Mouse (Mus musculus): ENCODE data around the gene Hcn3. TPM values are rescaled to one million over a fixed set of nuclear protein-coding genes. Genes with fewer than 3 reads are reported as not detected.
A peak's percentile ranks its signal among the peaks of the same experiment; 100 is the strongest.

The Hcn3 gene
- polyA plus RNA-seq, 1 experiment = 0.44 TPM

GRCm38 (mm10) chr3:89147101-89147978 lies 12.7 kb downstream of the Hcn3 start:
- DNase-seq (ENCODE audit: low spot score) = peak; percentile 33

GRCm38 (mm10) chr3:89145566-89145965 lies 14.4 kb downstream of the Hcn3 start:
- DNase-seq (ENCODE audit: low spot score) = no peak

- no peak for DNase-seq (ENCODE audit: low spot score)
Measured at GRCm38 (mm10) chr3:89144821-89145220, 15.2 kb downstream of the Hcn3 start.

GRCm38 (mm10) chr3:89136365-89136764 lies 23.6 kb downstream of the Hcn3 start:
- DNase-seq (ENCODE audit: low spot score) = no peak

- no peak for DNase-seq (ENCODE audit: low spot score)
Measured at GRCm38 (mm10) chr3:89135958-89136357, 24.0 kb downstream of the Hcn3 start, which contains the start of gene Pklr. TSS of gene Pklr (plus strand) at chr3:89136142.

- DNase-seq (ENCODE audit: low spot score) = no peak
Measured at GRCm38 (mm10) chr3:89133752-89134151, 26.2 kb downstream of the Hcn3 start.

GRCm38 (mm10) chr3:89133063-89133450 lies 26.9 kb downstream of the Hcn3 start:
- DNase-seq (ENCODE audit: low spot score) = no peak

- DNase-seq (ENCODE audit: low spot score) = no peak
Measured at GRCm38 (mm10) chr3:89132285-89133062, 27.5 kb downstream of the Hcn3 start.

- DNase-seq (ENCODE audit: low spot score) = no peak
Measured at GRCm38 (mm10) chr3:89131816-89132215, 28.2 kb downstream of the Hcn3 start.

GRCm38 (mm10) chr3:89129908-89130307 lies 30.1 kb downstream of the Hcn3 start:
- DNase-seq (ENCODE audit: low spot score) = no peak

- DNase-seq (ENCODE audit: low spot score) = no peak
Measured at GRCm38 (mm10) chr3:89125981-89126380, 34.0 kb downstream of the Hcn3 start.

GRCm38 (mm10) chr3:89124241-89124640 lies 35.8 kb downstream of the Hcn3 start:
- no peak for DNase-seq (ENCODE audit: low spot score)

- DNase-seq (ENCODE audit: low spot score) = no peak
Measured at GRCm38 (mm10) chr3:89123313-89123712, 36.7 kb downstream of the Hcn3 start.

- no peak for DNase-seq (ENCODE audit: low spot score)
Measured at GRCm38 (mm10) chr3:89115522-89115921, 44.5 kb downstream of the Hcn3 start.

GRCm38 (mm10) chr3:89113058-89113457 lies 46.9 kb downstream of the Hcn3 start:
- no peak for DNase-seq (ENCODE audit: low spot score)

- DNase-seq (ENCODE audit: low spot score) = no peak
Measured at GRCm38 (mm10) chr3:89108146-89108545, 51.9 kb downstream of the Hcn3 start.

- DNase-seq (ENCODE audit: low spot score) = no peak
Measured at GRCm38 (mm10) chr3:89107545-89107944, 52.5 kb downstream of the Hcn3 start.

GRCm38 (mm10) chr3:89106881-89107280 lies 53.1 kb downstream of the Hcn3 start:
- DNase-seq (ENCODE audit: low spot score) = no peak

GRCm38 (mm10) chr3:89103291-89103595 lies 56.8 kb downstream of the Hcn3 start:
- DNase-seq (ENCODE audit: low spot score) = no peak

- DNase-seq (ENCODE audit: low spot score) = no peak
Measured at GRCm38 (mm10) chr3:89102495-89103290, 57.3 kb downstream of the Hcn3 start.

GRCm38 (mm10) chr3:89101812-89102494 lies 58.0 kb downstream of the Hcn3 start, which contains the start of gene Fdps:
TSS of gene Fdps (minus strand) at chr3:89101959.
- peak; percentile 64 for DNase-seq (ENCODE audit: low spot score)

- no peak for DNase-seq (ENCODE audit: low spot score)
Measured at GRCm38 (mm10) chr3:89101459-89101811, 58.6 kb downstream of the Hcn3 start.

All from urinary bladder, adult 2 months (tissue).